Mouse (Mus musculus) heart, embryonic 16.5 days (tissue): ENCODE results near the gene Eva1c. TPM values are rescaled to one million over a fixed set of nuclear protein-coding genes. Genes with fewer than 3 reads are reported as not detected.

ENCODE experiments used
- ATAC-seq: fragments of 200-750 bp; cut with Nextera tagmentation; replicated peaks from 2 replicates; pipeline ENCODE4 v1.8.0; 2017; ENCODE audit warnings: moderate number of reproducible peaks; ENCODE audit not compliant: insufficient read depth, low FRiP score; ENCODE audit errors: extremely low read depth
- H3K27ac ChIP-seq: fragments of 300-500 bp; sonication (generic); 2 replicates; pipeline ENCODE4 v1.5.1; 2014; ENCODE audit warnings: mild to moderate bottlenecking, low read length, control low read depth, moderate library complexity
- H3K27me3 ChIP-seq: fragments of 300-500 bp; sonication (generic); 2 replicates; pipeline ENCODE4 v1.6.1; 2014; ENCODE audit warnings: low read length, mixed read lengths; ENCODE audit not compliant: control insufficient read depth, insufficient read depth
- H3K36me3 ChIP-seq: fragments of 300-500 bp; sonication (generic); 2 replicates; pipeline ENCODE4 v1.6.1; 2014; ENCODE audit not compliant: control insufficient read depth, insufficient read depth
- H3K4me1 ChIP-seq: fragments of 300-500 bp; sonication (generic); 2 replicates; pipeline ENCODE4 v1.6.1; 2014; ENCODE audit warnings: low read length, mixed read lengths; ENCODE audit not compliant: control insufficient read depth, insufficient read depth
- H3K4me2 ChIP-seq: fragments of 300-500 bp; sonication (generic); 2 replicates; pipeline ENCODE4 v1.6.1; 2014; ENCODE audit warnings: low read depth, mild to moderate bottlenecking, control low read depth, low read length
- H3K4me3 ChIP-seq: fragments of 300-500 bp; sonication (generic); 2 replicates; pipeline ENCODE4 v1.5.1; 2014; ENCODE audit warnings: mild to moderate bottlenecking, control low read depth, low read length
- H3K9ac ChIP-seq: fragments of 300-500 bp; sonication (generic); 2 replicates; pipeline ENCODE4 v1.6.1; 2014; ENCODE audit warnings: low read length, control low read depth
- H3K9me3 ChIP-seq: fragments of 300-500 bp; sonication (generic); replicated peaks from 2 replicates; pipeline ENCODE4 v1.6.1; 2016; ENCODE audit warnings: low read length; ENCODE audit not compliant: control insufficient read depth
- WGBS: fragments of 180-500 bp; shearing (Covaris S2); extraction: QIAGEN DNeasy Blood & Tissue Kit; methylation state at CpG from one replicate; pipeline ENCODE4 v1.1.7; 2014; 5-methylcytosine and 5-hydroxymethylcytosine counted together
- polyA plus RNA-seq: library from polyadenylated mRNA; unstranded; fragments of >200 nt; fragmentation: Nextera tagmentation; extraction: Ambion mirVana; gene quantifications from 2 replicates; pipeline ENCODE4 v1.2.1, GENCODE M21; 2015

Gene Eva1c
- polyA plus RNA-seq, result 3.3 TPM in 2 replicates

GRCm38 (mm10) chr16:90826457-90826856, at the start of gene Eva1c:
Gene Eva1c, plus strand, starts transcription at chr16:90826719.
- Histone ChIP-seq H3K4me1 (peaks cover 4% of the 10 kb centered on the region), H3K4me2 (no peak within 1 kb of the TSS), H3K9ac (no peak within 1 kb of the TSS), H3K4me3 (no peak within 1 kb of the TSS), H3K27ac (no peak within 1 kb of the TSS), H3K9me3 (no peaks in the 10 kb centered on the region), H3K27me3 (no peaks in the 10 kb centered on the region), H3K36me3 (no peaks in the 10 kb centered on the region)
- ATAC-seq, result no peak
- WGBS, result 73% methylated on average over 7 of the region's 7 CpGs

GRCm38 (mm10) chr16:90779783-90780182, 46.7 kb upstream of the Eva1c start:
- no peak overlapping the region for H3K27ac ChIP-seq
- no peak for ATAC-seq
- H3K4me3 ChIP-seq, result no peak overlapping the region
- peaks cover 11% of the 10 kb centered on the region for H3K4me1 ChIP-seq
- peaks cover 34% of the 10 kb centered on the region for H3K36me3 ChIP-seq
- H3K9me3 ChIP-seq, result no peaks in the 10 kb centered on the region
- no peak overlapping the region for H3K4me2 ChIP-seq
- no peak overlapping the region for H3K9ac ChIP-seq
- 69% methylated on average over 11 of the region's 11 CpGs for WGBS
- H3K27me3 ChIP-seq, result no peaks in the 10 kb centered on the region

- Histone ChIP-seq H3K27ac (peak overlapping the region; percentile 69), H3K9ac (no peak overlapping the region), H3K4me3 (no peak overlapping the region), H3K4me2 (peak overlapping the region; percentile 33; the same call in 1 of the 2 replicates), H3K9me3 (no peaks in the 10 kb centered on the region), H3K4me1 (peaks cover 18% of the 10 kb centered on the region), H3K36me3 (peaks cover 36% of the 10 kb centered on the region), H3K27me3 (no peaks in the 10 kb centered on the region)
- peak; percentile 87 for ATAC-seq
- 53% methylated on average over 11 of the region's 11 CpGs for WGBS
Observed at GRCm38 (mm10) chr16:90783302-90783701, 43.2 kb upstream of the Eva1c start.

- no peak overlapping the region for H3K9ac ChIP-seq
- no peaks in the 10 kb centered on the region for H3K27me3 ChIP-seq
- H3K9me3 ChIP-seq, result no peaks in the 10 kb centered on the region
- no peak overlapping the region for H3K27ac ChIP-seq
- H3K4me1 ChIP-seq, result peaks cover 18% of the 10 kb centered on the region
- no peak overlapping the region for H3K4me3 ChIP-seq
- peaks cover 32% of the 10 kb centered on the region for H3K36me3 ChIP-seq
- ATAC-seq, result peak; percentile 37; the same call in 1 of the 2 replicates
- 46% methylated on average over 4 of the region's 4 CpGs for WGBS
- H3K4me2 ChIP-seq, result no peak overlapping the region
Observed at GRCm38 (mm10) chr16:90785257-90785656, 41.3 kb upstream of the Eva1c start.

- Histone ChIP-seq H3K27me3 (no peaks in the 10 kb centered on the region), H3K36me3 (peaks cover 30% of the 10 kb centered on the region), H3K4me1 (peaks cover 13% of the 10 kb centered on the region), H3K9me3 (no peaks in the 10 kb centered on the region), H3K4me2 (no peak overlapping the region), H3K4me3 (no peak overlapping the region), H3K9ac (no peak overlapping the region), H3K27ac (no peak overlapping the region)
- ATAC-seq, result no peak
- WGBS, result 90% methylated on average over 6 of the region's 6 CpGs
Observed at GRCm38 (mm10) chr16:90788580-90788979, 37.9 kb upstream of the Eva1c start.

- no peak overlapping the region for H3K9ac ChIP-seq
- no peak overlapping the region for H3K4me2 ChIP-seq
- whole genome bisulfite sequencing, result 80% methylated on average over 6 of the region's 6 CpGs
- no peak overlapping the region for H3K4me3 ChIP-seq
- no peak overlapping the region for H3K27ac ChIP-seq
- no peak for ATAC-seq
- peaks cover 38% of the 10 kb centered on the region for H3K36me3 ChIP-seq
- H3K27me3 ChIP-seq, result no peaks in the 10 kb centered on the region
- H3K4me1 ChIP-seq, result no peaks in the 10 kb centered on the region
- no peaks in the 10 kb centered on the region for H3K9me3 ChIP-seq
Observed at GRCm38 (mm10) chr16:90790946-90791345, 35.6 kb upstream of the Eva1c start.

- ATAC-seq, result no peak
- Histone ChIP-seq H3K9ac (no peak overlapping the region), H3K4me1 (no peaks in the 10 kb centered on the region), H3K27ac (no peak overlapping the region), H3K36me3 (peaks cover 33% of the 10 kb centered on the region), H3K9me3 (no peaks in the 10 kb centered on the region), H3K27me3 (no peaks in the 10 kb centered on the region), H3K4me2 (no peak overlapping the region), H3K4me3 (no peak overlapping the region)
- WGBS, result 59% methylated on average over 5 of the region's 5 CpGs
Observed at GRCm38 (mm10) chr16:90792066-90792465, 34.5 kb upstream of the Eva1c start.

GRCm38 (mm10) chr16:90792500-90792899, 34.0 kb upstream of the Eva1c start:
- no peaks in the 10 kb centered on the region for H3K27me3 ChIP-seq
- no peak overlapping the region for H3K9ac ChIP-seq
- 58% methylated on average over 3 of the region's 3 CpGs for WGBS
- H3K9me3 ChIP-seq, result no peaks in the 10 kb centered on the region
- no peak overlapping the region for H3K27ac ChIP-seq
- no peak overlapping the region for H3K4me3 ChIP-seq
- H3K4me1 ChIP-seq, result no peaks in the 10 kb centered on the region
- H3K36me3 ChIP-seq, result peaks cover 29% of the 10 kb centered on the region
- ATAC-seq, result no peak
- H3K4me2 ChIP-seq, result no peak overlapping the region

GRCm38 (mm10) chr16:90794708-90795107, 31.8 kb upstream of the Eva1c start:
- no peak for ATAC-seq
- Histone ChIP-seq H3K4me3 (no peak overlapping the region), H3K4me2 (no peak overlapping the region), H3K27me3 (no peaks in the 10 kb centered on the region), H3K9ac (no peak overlapping the region), H3K9me3 (no peaks in the 10 kb centered on the region), H3K27ac (no peak overlapping the region), H3K4me1 (peaks cover 14% of the 10 kb centered on the region), H3K36me3 (peaks cover 17% of the 10 kb centered on the region)
